Mouse (Mus musculus) midbrain, embryonic 15.5 days (tissue): ENCODE results near the gene Gas2l2. TPM values are rescaled to one million over a fixed set of nuclear protein-coding genes. Genes with fewer than 3 reads are reported as not detected.

Experiments used
- polyA plus RNA-seq: library from polyadenylated mRNA; unstranded; fragments of >200 nt; fragmentation: Nextera tagmentation; extraction: Ambion mirVana; gene quantifications from 2 replicates; pipeline ENCODE4 v1.2.1, GENCODE M21; 2015

Gas2l2 gene
- polyA plus RNA-seq, 1 experiment from 2014 or later = 0.54 TPM

Other genes with a start within 250 kb of the Gas2l2 start
- 0.08 and 0.11 TPM in 2 replicates for gene Slfn3, start 238.1 kb downstream of the Gas2l2 start, polyA plus RNA-seq
- gene Slfn14, start 142.7 kb downstream of the Gas2l2 start, polyA plus RNA-seq = 0.08 TPM in 1 of 2 replicates, not detected in the other
- gene Ap2b1, start 130.4 kb downstream of the Gas2l2 start, polyA plus RNA-seq = 118 and 127 TPM in 2 replicates
- gene Pex12, start 126.9 kb downstream of the Gas2l2 start, polyA plus RNA-seq = 18.4 and 18.6 TPM in 2 replicates
- gene Rasl10b, start 20.3 kb downstream of the Gas2l2 start, polyA plus RNA-seq = 43.2 and 45.6 TPM in 2 replicates
- 0.68 and 0.70 TPM in 2 replicates for gene 1700020L24Rik, start 8.2 kb upstream of the Gas2l2 start, polyA plus RNA-seq
- gene Mmp28, start 33.6 kb upstream of the Gas2l2 start, polyA plus RNA-seq = 2.9 and 3.4 TPM in 2 replicates
- gene Taf15, start 43.6 kb upstream of the Gas2l2 start, polyA plus RNA-seq = 12.2 and 12.6 TPM in 2 replicates
- gene Heatr9, start 92.7 kb upstream of the Gas2l2 start, polyA plus RNA-seq = not detected in 2 replicates
- 0.89 TPM in 1 of 2 replicates, not detected in the other for gene Ccl5, start 101.1 kb upstream of the Gas2l2 start, polyA plus RNA-seq
- 1.6 and 2.2 TPM in 2 replicates for gene Ccl9, start 149.2 kb upstream of the Gas2l2 start, polyA plus RNA-seq
- 2.1 and 3.5 TPM in 2 replicates for gene Ccl6, start 163.6 kb upstream of the Gas2l2 start, polyA plus RNA-seq
- gene Rpl9-ps1, start 216.2 kb upstream of the Gas2l2 start, polyA plus RNA-seq = not detected in 2 replicates
- 1.3 and 1.6 TPM in 2 replicates for gene Ccl3, start 219.9 kb upstream of the Gas2l2 start, polyA plus RNA-seq
- 0.56 TPM in 1 of 2 replicates, not detected in the other for gene Ccl4, start 233.1 kb upstream of the Gas2l2 start, polyA plus RNA-seq